Mouse (Mus musculus): Measurements from ENCODE around the gene Rplp2. TPM values are rescaled to one million over a fixed set of nuclear protein-coding genes. Genes with fewer than 3 reads are reported as not detected.
"Not testable (repeated sequence)": the region's sequence is repeated elsewhere in the genome, so short reads cannot be mapped to it uniquely, and the experiment has no call there.

The Rplp2 gene
- polyA plus RNA-seq, 1 experiment from 2014 or later = 845 TPM

- peaks cover 21% of the 10 kb centered on the region for H3K36me3 ChIP-seq (ENCODE audit: control insufficient read depth, insufficient read depth, low read length)
- WGBS = 96% methylated on average over 10 of the region's 10 CpGs
- H3K27me3 ChIP-seq (replicated peaks; ENCODE audit: control insufficient read depth, insufficient read depth, low read length) = no peaks in the 10 kb centered on the region
- peaks cover 24% of the 10 kb centered on the region for H3K4me1 ChIP-seq (ENCODE audit: control insufficient read depth, insufficient read depth, low read length)
- H3K4me3 ChIP-seq (ENCODE audit: low read depth, low read length) = no peak overlapping the region
- no peak for ATAC-seq
- H3K9ac ChIP-seq (ENCODE audit: low read length) = no peak overlapping the region
- DNase-seq (ENCODE audit: low spot score) = no peak
- H3K9me3 ChIP-seq (replicated peaks; ENCODE audit: control insufficient read depth, low read length) = no peaks in the 10 kb centered on the region
- no peak overlapping the region for H3K4me2 ChIP-seq (ENCODE audit: low read length)
- no peak overlapping the region for H3K27ac ChIP-seq (ENCODE audit: low read depth, low read length)
These were observed 8.0 kb upstream of the Rplp2 start for GRCm38 (mm10) chr7:141439140-141439679.

DNA sequence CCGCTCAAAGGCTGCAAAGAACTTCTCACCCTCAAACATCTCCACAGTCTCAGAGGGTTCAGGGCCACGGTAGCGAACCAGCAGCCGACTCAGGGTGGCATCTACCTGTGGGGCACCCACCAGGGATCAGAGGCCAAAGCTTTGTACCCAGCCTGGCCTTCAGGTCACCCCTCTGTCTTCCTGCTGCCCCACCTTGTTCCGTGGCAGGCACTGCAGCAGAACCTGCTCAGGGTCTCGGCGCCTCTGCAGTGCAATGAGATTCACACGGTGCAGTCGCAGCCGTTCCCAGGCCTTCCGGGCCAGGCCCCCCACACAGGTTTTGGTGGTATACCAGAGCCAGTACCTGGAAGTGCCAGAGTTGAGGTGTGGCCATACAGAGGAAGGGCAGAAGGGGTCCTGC is 7.4 kb upstream of the Rplp2 start:
- 94% methylated on average over 11 of the region's 11 CpGs for WGBS
- Histone ChIP-seq H3K36me3 (ENCODE audit: control insufficient read depth, insufficient read depth, low read length) (peaks cover 21% of the 10 kb centered on the region), H3K27ac (ENCODE audit: low read depth, low read length) (no peak overlapping the region), H3K4me2 (ENCODE audit: low read length) (no peak overlapping the region), H3K9me3 (replicated peaks; ENCODE audit: control insufficient read depth, low read length) (no peaks in the 10 kb centered on the region), H3K9ac (ENCODE audit: low read length) (no peak overlapping the region), H3K27me3 (replicated peaks; ENCODE audit: control insufficient read depth, insufficient read depth, low read length) (0 out of 2 replicates have a peak, but pooled peaks cover under 1% of the 10 kb centered on the region), H3K4me1 (ENCODE audit: control insufficient read depth, insufficient read depth, low read length) (peaks cover 25% of the 10 kb centered on the region), H3K4me3 (ENCODE audit: low read depth, low read length) (no peak overlapping the region)
- ATAC-seq = no peak
- no peak for DNase-seq (ENCODE audit: low spot score)

GRCm38 (mm10) chr7:141440613-141441012 is 6.6 kb upstream of the Rplp2 start:
- no peak for ATAC-seq
- DNase-seq (ENCODE audit: low spot score) = peak; percentile 42
- peaks cover 21% of the 10 kb centered on the region for H3K36me3 ChIP-seq (ENCODE audit: control insufficient read depth, insufficient read depth, low read length)
- WGBS = 26% methylated on average over 6 of the region's 6 CpGs
- H3K27me3 ChIP-seq (replicated peaks; ENCODE audit: control insufficient read depth, insufficient read depth, low read length) = 0 out of 2 replicates have a peak, but pooled peaks cover 2% of the 10 kb centered on the region
- H3K9me3 ChIP-seq (replicated peaks; ENCODE audit: control insufficient read depth, low read length) = no peaks in the 10 kb centered on the region
- H3K4me2 ChIP-seq (ENCODE audit: low read length) = no peak overlapping the region
- no peak overlapping the region for H3K4me3 ChIP-seq (ENCODE audit: low read depth, low read length)
- H3K4me1 ChIP-seq (ENCODE audit: control insufficient read depth, insufficient read depth, low read length) = peaks cover 22% of the 10 kb centered on the region
- no peak overlapping the region for H3K27ac ChIP-seq (ENCODE audit: low read depth, low read length)
- no peak overlapping the region for H3K9ac ChIP-seq (ENCODE audit: low read length)

- Histone ChIP-seq H3K27ac (ENCODE audit: low read depth, low read length) (no peak overlapping the region), H3K9ac (ENCODE audit: low read length) (no peak overlapping the region), H3K4me2 (ENCODE audit: low read length) (no peak overlapping the region), H3K27me3 (replicated peaks; ENCODE audit: control insufficient read depth, insufficient read depth, low read length) (0 out of 2 replicates have a peak, but pooled peaks cover 2% of the 10 kb centered on the region), H3K4me1 (ENCODE audit: control insufficient read depth, insufficient read depth, low read length) (peaks cover 15% of the 10 kb centered on the region), H3K9me3 (replicated peaks; ENCODE audit: control insufficient read depth, low read length) (no peaks in the 10 kb centered on the region), H3K36me3 (ENCODE audit: control insufficient read depth, insufficient read depth, low read length) (peaks cover 21% of the 10 kb centered on the region), H3K4me3 (ENCODE audit: low read depth, low read length) (no peak overlapping the region)
- ATAC-seq = no peak
- 95% methylated on average over 9 of the region's 9 CpGs for whole genome bisulfite sequencing
- no peak for DNase-seq (ENCODE audit: low spot score)
These were observed 5.7 kb upstream of the Rplp2 start for GRCm38 (mm10) chr7:141441460-141441859.

GRCm38 (mm10) chr7:141442199-141442598 is 5.0 kb upstream of the Rplp2 start:
- no peak for DNase-seq (ENCODE audit: low spot score)
- WGBS = 92% methylated on average over 13 of the region's 13 CpGs
- H3K36me3 ChIP-seq (ENCODE audit: control insufficient read depth, insufficient read depth, low read length) = peaks cover 21% of the 10 kb centered on the region
- no peaks in the 10 kb centered on the region for H3K9me3 ChIP-seq (replicated peaks; ENCODE audit: control insufficient read depth, low read length)
- peaks cover 14% of the 10 kb centered on the region for H3K4me1 ChIP-seq (ENCODE audit: control insufficient read depth, insufficient read depth, low read length)
- H3K27me3 ChIP-seq (replicated peaks; ENCODE audit: control insufficient read depth, insufficient read depth, low read length) = 0 out of 2 replicates have a peak, but pooled peaks cover 2% of the 10 kb centered on the region
- no peak for ATAC-seq
- H3K9ac ChIP-seq (ENCODE audit: low read length) = peak overlapping the region; percentile 66; the same call in 1 of the 2 replicates
- H3K27ac ChIP-seq (ENCODE audit: low read depth, low read length) = no peak overlapping the region
- H3K4me3 ChIP-seq (ENCODE audit: low read depth, low read length) = peak overlapping the region; percentile 0; the same call in 1 of the 2 replicates
- peak overlapping the region; percentile 73 for H3K4me2 ChIP-seq (ENCODE audit: low read length)

DNA sequence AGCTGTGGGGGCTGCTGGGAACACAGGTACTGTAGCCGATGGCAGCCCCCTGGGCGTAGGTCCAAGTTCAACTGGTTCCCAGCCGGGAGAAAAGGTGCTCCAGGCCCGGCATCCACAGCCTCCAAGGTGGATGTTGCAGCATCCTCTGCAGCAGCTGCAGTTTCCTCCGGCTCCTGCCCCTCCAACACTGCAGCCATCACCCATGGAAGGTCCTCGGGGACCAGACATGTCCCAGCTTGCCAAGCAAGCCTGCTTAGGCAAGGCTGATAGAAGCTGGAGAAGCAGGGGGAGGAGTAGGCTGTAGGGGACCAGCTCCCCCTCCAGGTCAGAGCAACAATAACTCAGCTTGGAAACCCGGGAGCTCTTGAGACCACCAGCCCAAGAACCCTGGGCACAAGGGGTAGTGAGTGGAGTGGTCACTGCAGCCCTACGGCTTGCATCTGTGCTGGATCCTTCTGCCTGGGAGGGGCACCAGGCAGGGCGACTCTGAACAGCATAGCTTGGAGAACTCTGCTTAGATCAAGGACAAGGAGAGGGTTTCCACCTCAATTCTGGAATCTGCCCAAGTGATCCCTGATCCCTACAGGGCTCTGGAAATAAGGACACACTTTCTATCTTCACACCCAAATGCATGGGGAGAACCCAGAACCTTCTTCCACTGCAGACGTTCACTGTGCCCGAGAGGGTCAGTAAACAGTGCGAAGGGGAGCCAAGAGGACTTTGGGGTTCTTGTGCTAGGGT is 3.9 kb upstream of the Rplp2 start:
- Histone ChIP-seq H3K4me1 (ENCODE audit: control insufficient read depth, insufficient read depth, low read length) (peaks cover 16% of the 10 kb centered on the region), H3K27me3 (replicated peaks; ENCODE audit: control insufficient read depth, insufficient read depth, low read length) (0 out of 2 replicates have a peak, but pooled peaks cover 2% of the 10 kb centered on the region), H3K4me3 (ENCODE audit: low read depth, low read length) (peak overlapping the region; percentile 35), H3K36me3 (ENCODE audit: control insufficient read depth, insufficient read depth, low read length) (peaks cover 20% of the 10 kb centered on the region), H3K9ac (ENCODE audit: low read length) (peak overlapping the region; percentile 66), H3K27ac (ENCODE audit: low read depth, low read length) (peak overlapping the region; percentile 27; the same call in 1 of the 2 replicates), H3K4me2 (ENCODE audit: low read length) (peak overlapping the region; percentile 73), H3K9me3 (replicated peaks; ENCODE audit: control insufficient read depth, low read length) (no peaks in the 10 kb centered on the region)
- ATAC-seq (no peak), DNase-seq (ENCODE audit: low spot score) (peak; percentile 60)
- 17% methylated on average over 12 of the region's 12 CpGs for WGBS

DNA sequence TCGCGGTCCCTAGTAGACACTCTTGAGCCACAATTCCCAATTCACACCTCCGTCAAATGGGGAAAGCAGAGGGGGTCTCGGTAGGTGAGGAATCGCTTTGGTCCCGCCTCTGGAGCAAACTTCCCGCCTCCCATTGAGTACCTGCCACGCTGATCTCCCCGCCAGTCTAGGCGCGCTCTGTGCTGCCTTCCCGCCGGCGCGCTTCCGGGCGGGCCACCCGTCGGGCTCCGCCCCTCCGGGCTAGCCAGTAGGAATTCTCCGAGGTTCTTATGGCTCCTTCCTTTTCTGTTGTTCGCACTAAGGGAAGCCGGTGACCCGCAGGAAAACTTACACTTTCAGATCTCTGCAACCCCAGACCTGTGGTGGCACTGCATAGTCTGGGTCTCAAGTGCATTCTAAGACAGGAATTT is 3.3 kb upstream of the Rplp2 start, which contains the start of gene Pidd1:
Gene Pidd1, minus strand, starts transcription at position 198 of the 410 bp plus-strand sequence.
- DNase-seq (ENCODE audit: low spot score) (peak; percentile 81), ATAC-seq (peak; percentile 54)
- WGBS = under 1% methylated on average over 25 of the region's 25 CpGs
- Histone ChIP-seq H3K27ac (ENCODE audit: low read depth, low read length) (peak within 1 kb of the TSS; percentile 27; the same call in 1 of the 2 replicates), H3K4me1 (ENCODE audit: control insufficient read depth, insufficient read depth, low read length) (peaks cover 21% of the 10 kb centered on the region), H3K9ac (ENCODE audit: low read length) (peak within 1 kb of the TSS; percentile 66), H3K27me3 (replicated peaks; ENCODE audit: control insufficient read depth, insufficient read depth, low read length) (0 out of 2 replicates have a peak, but pooled peaks cover 2% of the 10 kb centered on the region), H3K4me3 (ENCODE audit: low read depth, low read length) (peak within 1 kb of the TSS; percentile 35), H3K4me2 (ENCODE audit: low read length) (peak within 1 kb of the TSS; percentile 73), H3K9me3 (replicated peaks; ENCODE audit: control insufficient read depth, low read length) (no peaks in the 10 kb centered on the region), H3K36me3 (ENCODE audit: control insufficient read depth, insufficient read depth, low read length) (peaks cover 20% of the 10 kb centered on the region)

- not testable (repeated sequence) for H3K27me3 ChIP-seq (replicated peaks; ENCODE audit: control insufficient read depth, insufficient read depth, low read length); H3K9ac ChIP-seq (ENCODE audit: low read length); H3K4me3 ChIP-seq (ENCODE audit: low read depth, low read length); H3K27ac ChIP-seq (ENCODE audit: low read depth, low read length); DNase-seq (ENCODE audit: low spot score); H3K9me3 ChIP-seq (replicated peaks; ENCODE audit: control insufficient read depth, low read length); ATAC-seq
- Histone ChIP-seq H3K36me3 (ENCODE audit: control insufficient read depth, insufficient read depth, low read length) (peaks cover 22% of the 10 kb centered on the region), H3K4me1 (ENCODE audit: control insufficient read depth, insufficient read depth, low read length) (peaks cover 22% of the 10 kb centered on the region), H3K4me2 (ENCODE audit: low read length) (peak overlapping the region; percentile 87)
- WGBS = 84% methylated on average over 3 of the region's 3 CpGs
These were observed 796 bp upstream of the Rplp2 start for GRCm38 (mm10) chr7:141446374-141446773.

DNA sequence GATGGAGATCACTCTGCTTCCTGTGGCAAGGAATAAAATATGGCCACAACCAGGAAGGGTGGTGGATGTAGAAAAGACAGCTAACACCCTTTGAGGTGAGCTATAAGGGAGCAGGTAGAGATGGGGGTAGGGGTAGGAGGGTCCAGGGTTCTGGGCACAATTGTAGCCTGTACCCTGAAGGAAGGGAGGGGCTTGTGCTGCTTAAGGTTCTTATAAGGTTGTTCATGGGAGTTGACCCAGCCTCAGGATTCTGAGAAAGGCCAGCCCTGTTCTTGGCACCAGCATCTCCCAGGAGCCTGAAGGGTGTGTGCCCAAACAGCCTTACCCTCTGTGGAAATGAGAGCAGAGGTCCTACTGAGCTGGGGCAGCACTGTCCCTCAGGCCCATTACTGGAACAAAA is 4.8 kb downstream of the Rplp2 start:
- ATAC-seq (no peak), DNase-seq (ENCODE audit: low spot score) (no peak)
- Histone ChIP-seq H3K27me3 (replicated peaks; ENCODE audit: control insufficient read depth, insufficient read depth, low read length) (no peaks in the 10 kb centered on the region), H3K4me1 (ENCODE audit: control insufficient read depth, insufficient read depth, low read length) (peaks cover 16% of the 10 kb centered on the region), H3K27ac (ENCODE audit: low read depth, low read length) (no peak overlapping the region), H3K9ac (ENCODE audit: low read length) (no peak overlapping the region), H3K36me3 (ENCODE audit: control insufficient read depth, insufficient read depth, low read length) (peaks cover 36% of the 10 kb centered on the region), H3K4me3 (ENCODE audit: low read depth, low read length) (no peak overlapping the region), H3K4me2 (ENCODE audit: low read length) (no peak overlapping the region), H3K9me3 (replicated peaks; ENCODE audit: control insufficient read depth, low read length) (no peaks in the 10 kb centered on the region)
